Mouse (Mus musculus) neutrophil, adult 65 days (primary cell): ENCODE measurements around the gene Cd151. TPM values are rescaled to one million over a fixed set of nuclear protein-coding genes. Genes with fewer than 3 reads are reported as not detected.

ENCODE experiments used
- total RNA-seq: library from RNA; stranded (reverse); gene quantifications from 2 replicates; pipeline ENCODE4 v1.2.4, GENCODE M21; 2023

Gene Cd151
- 9.1 and 14.0 TPM in 2 replicates for total RNA-seq

GRCm38 (mm10) chr7:141467230-141468030 lies at the start of gene Cd151:
Cd151 (plus strand) TSS chr7:141467392.

GRCm38 (mm10) chr7:141429310-141429709 lies 37.9 kb upstream of the Cd151 start, which contains the start of gene Cend1:
Cend1 (minus strand) TSS chr7:141429491.

GRCm38 (mm10) chr7:141437178-141438120 lies 29.7 kb upstream of the Cd151 start, which contains the start of gene Slc25a22:
Slc25a22 (minus strand) TSS chr7:141437892.

GRCm38 (mm10) chr7:141443828-141444237 lies 23.4 kb upstream of the Cd151 start, which contains the start of gene Pidd1:
Pidd1 (minus strand) TSS chr7:141444025.

GRCm38 (mm10) chr7:141447110-141447991 lies 19.8 kb upstream of the Cd151 start, which contains the start of gene Rplp2:
Rplp2 (plus strand) TSS chr7:141447370.

GRCm38 (mm10) chr7:141454967-141455551 lies 12.1 kb upstream of the Cd151 start, which contains the start of gene Pnpla2:
Pnpla2 (plus strand) TSS chr7:141455198.

GRCm38 (mm10) chr7:141460391-141461113 lies 6.6 kb upstream of the Cd151 start, which contains the start of gene Cracr2b:
Cracr2b (plus strand) TSS chr7:141461094.

GRCm38 (mm10) chr7:141475011-141475804 lies 8.0 kb downstream of the Cd151 start, which contains the start of the genes Polr2l and Tspan4:
Polr2l (minus strand) TSS chr7:141475132.
Tspan4 (plus strand) TSS chr7:141475240.

Other genes starting within 250 kb of the Cd151 start
- gene Phrf1, start 238.6 kb upstream of the Cd151 start, total RNA-seq = 89.4 and 114 TPM in 2 replicates
- 21.6 and 37.9 TPM in 2 replicates for gene Irf7, start 200.9 kb upstream of the Cd151 start, total RNA-seq
- not detected in 2 replicates for gene Cdhr5, start 190.6 kb upstream of the Cd151 start, total RNA-seq
- gene Sct, start 188.3 kb upstream of the Cd151 start, total RNA-seq = not detected in 2 replicates
- not detected in 2 replicates for gene Drd4, start 175.4 kb upstream of the Cd151 start, total RNA-seq
- gene Deaf1, start 139.7 kb upstream of the Cd151 start, total RNA-seq = 24.8 and 29.7 TPM in 2 replicates
- gene Tmem80, start 139.7 kb upstream of the Cd151 start, total RNA-seq = 7.0 and 7.4 TPM in 2 replicates
- 0.47 and 0.66 TPM in 2 replicates for gene Eps8l2, start 128.5 kb upstream of the Cd151 start, total RNA-seq
- 730 and 774 TPM in 2 replicates for gene Taldo1, start 75.2 kb upstream of the Cd151 start, total RNA-seq
- 15.3 and 17.2 TPM in 2 replicates for gene Gatd1, start 53.3 kb upstream of the Cd151 start, total RNA-seq
- gene Cend1, start 37.9 kb upstream of the Cd151 start, total RNA-seq = not detected in 2 replicates
- 10.3 and 12.4 TPM in 2 replicates for gene Slc25a22, start 29.5 kb upstream of the Cd151 start, total RNA-seq
- gene Pidd1, start 23.4 kb upstream of the Cd151 start, total RNA-seq = 7.9 and 11.7 TPM in 2 replicates
- gene Rplp2, start 20.0 kb upstream of the Cd151 start, total RNA-seq = 574 and 716 TPM in 2 replicates
- gene Pnpla2, start 12.2 kb upstream of the Cd151 start, total RNA-seq = 113 and 121 TPM in 2 replicates
- gene Cracr2b, start 6.3 kb upstream of the Cd151 start, total RNA-seq = 5.1 and 7.2 TPM in 2 replicates
- gene Polr2l, start 7.7 kb downstream of the Cd151 start, total RNA-seq = 8.3 and 8.5 TPM in 2 replicates
- gene Tspan4, start 7.8 kb downstream of the Cd151 start, total RNA-seq = 1.5 and 3.1 TPM in 2 replicates
- gene Chid1, start 72.5 kb downstream of the Cd151 start, total RNA-seq = 16.3 and 17.7 TPM in 2 replicates
- gene Ap2a2, start 94.8 kb downstream of the Cd151 start, total RNA-seq = 76.8 and 96.1 TPM in 2 replicates
- gene Muc6, start 187.9 kb downstream of the Cd151 start, total RNA-seq = 0.07 and 0.16 TPM in 2 replicates
- gene Muc2, start 222.9 kb downstream of the Cd151 start, total RNA-seq = 0.86 and 0.95 TPM in 2 replicates